Mouse (Mus musculus): ENCODE measurements around the gene Mcm5. TPM values are rescaled to one million over a fixed set of nuclear protein-coding genes. Genes with fewer than 3 reads are reported as not detected.
A peak's percentile ranks its signal among the peaks of the same experiment; 100 is the strongest.

The Mcm5 gene
- total RNA-seq, 2 experiments from 2014 or later, result 12.7 to 14.2 TPM

DNA sequence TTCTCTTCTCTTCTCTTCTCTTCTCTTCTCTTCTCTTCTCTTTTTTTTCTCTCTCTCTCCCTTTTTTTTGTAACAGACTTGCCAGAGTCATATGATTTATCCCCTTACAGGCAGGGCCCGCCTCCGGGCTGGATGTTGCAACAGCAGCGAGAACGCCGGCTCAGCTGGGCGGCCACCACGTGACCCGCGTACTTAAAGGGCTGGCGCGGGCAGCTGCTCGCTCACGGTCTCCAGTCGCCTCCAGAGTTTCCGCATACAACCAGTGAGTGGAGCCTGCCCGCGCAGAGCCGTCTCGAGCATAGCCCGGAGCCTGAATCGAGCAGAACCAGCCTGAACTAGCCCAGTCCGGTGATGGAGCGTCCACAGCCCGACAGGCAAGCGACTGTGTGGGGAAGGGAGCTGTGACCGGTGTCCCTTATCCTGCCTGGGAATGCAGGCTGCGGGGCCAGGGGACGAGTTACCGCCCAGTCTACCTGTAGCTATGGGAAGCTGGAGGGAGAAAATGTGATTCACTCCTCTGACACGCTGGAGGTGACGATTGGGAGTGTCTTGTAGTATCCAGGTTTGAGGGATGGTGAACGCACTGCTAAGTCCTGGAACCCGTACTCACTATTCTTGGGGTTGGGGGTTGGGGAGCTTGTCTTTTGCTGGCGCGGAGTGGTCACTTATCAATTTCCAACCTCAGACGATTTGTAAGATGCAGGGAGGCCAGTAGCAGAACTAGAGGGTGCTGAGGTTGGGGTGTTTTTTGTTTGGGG is 15.8 kb upstream of the Mcm5 start, which contains the start of gene Hmox1:
Hmox1 (plus strand) TSS at position 223 of the 758 bp plus-strand sequence.
- peak; percentile 97 for DNase-seq

DNA sequence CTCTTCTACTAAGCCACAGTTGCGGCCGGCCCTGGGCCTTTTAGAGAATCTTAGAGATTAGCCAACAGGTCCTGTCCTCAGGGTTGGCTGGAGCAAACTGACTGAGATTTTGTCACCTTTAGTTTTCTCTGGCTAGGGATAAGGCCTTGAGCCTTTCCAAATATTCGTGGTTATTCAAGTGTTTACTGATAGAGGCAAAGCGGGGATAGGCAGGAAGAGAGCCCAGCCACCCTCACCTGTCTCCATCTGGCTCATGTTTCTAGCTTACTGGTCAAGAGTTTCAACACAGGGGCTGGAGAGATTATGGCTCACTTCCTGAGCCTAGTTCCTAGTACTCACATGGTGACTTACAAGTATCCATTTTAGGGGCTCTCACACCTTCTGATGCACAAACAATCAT is 6.4 kb upstream of the Mcm5 start:
- DNase-seq, result no peak

DNA sequence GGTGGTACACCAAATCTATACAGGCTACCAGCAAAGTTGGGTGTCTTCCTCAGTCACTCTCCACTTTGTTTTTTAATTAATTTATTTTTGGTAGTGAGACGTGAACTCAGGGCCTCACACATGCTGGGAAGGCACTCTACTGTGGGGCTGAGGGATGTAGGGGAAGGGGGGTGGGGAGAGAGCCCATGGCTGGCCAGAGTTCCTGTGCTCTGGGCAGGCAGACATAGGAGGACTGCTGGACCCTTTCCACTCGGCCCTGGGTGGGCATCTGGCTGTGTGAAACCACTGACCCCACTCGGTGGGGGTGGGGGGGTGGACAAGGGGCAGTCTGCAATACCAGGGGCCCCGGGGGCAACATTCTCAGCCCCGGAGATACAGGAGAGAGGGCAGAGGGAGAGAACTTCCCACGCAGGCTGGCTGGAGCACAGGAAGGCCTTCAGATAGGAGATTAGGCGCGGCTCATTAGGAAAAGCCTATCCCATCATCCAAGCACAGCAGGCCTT is 5.9 kb upstream of the Mcm5 start:
- no peak for DNase-seq

DNA sequence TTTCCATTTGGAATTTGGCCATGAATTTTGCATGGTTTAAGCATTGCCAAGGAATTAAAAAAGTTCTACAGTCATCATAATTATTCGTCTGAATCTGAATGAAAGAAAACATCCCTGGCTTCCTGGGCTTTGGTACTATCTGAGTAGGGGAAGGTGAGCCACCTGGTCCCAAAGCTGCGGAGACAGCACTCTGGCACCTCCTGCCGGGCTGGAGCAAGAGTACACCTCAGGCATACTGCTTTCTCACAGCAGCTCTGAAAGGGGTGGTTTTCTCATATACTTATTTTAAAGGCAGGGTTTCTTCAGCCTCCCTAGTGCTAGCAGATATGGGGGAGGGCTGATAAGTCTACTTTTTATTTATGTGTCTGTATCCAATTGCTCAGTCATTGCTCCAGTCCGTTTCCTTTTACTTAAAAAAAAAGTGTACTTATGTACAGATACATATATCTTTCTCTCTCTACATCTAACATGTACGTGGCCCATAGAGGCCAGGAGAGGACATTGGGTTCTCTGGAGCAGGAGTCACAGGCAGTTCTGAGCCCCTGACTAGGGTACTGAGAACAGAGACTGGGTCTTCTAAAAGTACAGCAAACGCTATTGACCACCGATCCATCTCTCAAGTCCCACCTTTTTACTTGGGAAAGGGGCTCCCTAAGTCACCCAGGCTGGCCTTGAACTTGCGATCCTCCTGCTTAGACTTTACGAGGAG is 688 bp upstream of the Mcm5 start:
- DNase-seq, result peak; percentile 86 to 91

DNA sequence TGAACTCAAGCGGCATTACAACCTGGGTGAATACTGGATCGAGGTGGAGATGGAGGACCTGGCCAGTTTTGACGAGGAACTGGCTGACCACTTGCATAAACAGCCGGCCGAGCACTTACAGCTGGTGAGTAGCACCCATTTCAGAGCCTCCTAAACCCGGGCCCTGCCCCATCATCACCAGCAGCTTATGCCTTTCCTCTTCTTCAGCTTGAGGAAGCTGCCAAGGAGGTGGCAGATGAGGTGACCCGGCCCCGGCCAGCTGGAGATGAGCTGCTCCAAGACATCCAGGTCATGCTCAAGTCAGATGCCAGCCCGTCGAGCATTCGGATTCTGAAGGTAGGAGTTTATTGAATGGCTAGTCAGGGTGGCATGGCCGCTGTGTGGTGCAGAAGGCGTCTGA is 724 bp downstream of the Mcm5 start:
- no peak for DNase-seq

DNA sequence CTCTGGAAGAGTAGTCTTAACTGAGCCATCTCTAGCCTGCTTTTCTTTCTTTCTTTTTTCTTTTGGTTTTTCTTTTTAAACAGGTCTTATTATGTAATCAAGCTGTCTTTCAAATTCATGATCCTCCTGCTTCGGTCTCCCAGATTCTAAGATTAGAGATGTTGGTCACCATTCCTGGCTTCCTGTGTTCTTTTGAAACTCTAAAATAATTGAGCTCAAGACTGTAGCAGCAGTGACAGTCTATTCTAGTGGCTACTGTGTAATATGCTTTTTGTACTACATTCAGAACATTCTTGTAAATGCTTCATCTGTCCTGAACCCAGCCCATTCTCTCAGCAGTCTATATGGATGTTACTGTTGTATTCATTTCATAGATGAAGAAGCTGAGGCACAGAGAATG is 9.1 kb downstream of the Mcm5 start:
- DNase-seq, result no peak

DNA sequence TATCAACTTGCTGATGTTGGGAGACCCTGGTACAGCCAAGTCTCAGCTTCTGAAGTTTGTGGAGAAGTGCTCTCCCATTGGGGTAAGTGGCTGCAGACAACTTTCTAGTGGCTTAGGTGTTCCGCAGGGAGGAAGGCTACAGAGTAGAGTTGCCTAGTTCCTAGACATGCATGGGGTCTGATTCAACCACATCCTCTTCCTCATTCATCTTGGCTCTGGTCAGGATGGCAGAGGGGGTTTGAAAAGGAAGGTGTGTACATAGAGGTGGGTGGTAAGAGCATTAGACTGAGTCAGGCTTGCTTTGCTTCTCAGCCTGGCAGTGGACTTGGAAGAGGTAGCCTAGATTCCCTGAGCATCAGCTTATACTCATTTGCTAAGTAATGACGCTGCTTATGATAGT is 9.9 kb downstream of the Mcm5 start:
- DNase-seq, result no peak

DNA sequence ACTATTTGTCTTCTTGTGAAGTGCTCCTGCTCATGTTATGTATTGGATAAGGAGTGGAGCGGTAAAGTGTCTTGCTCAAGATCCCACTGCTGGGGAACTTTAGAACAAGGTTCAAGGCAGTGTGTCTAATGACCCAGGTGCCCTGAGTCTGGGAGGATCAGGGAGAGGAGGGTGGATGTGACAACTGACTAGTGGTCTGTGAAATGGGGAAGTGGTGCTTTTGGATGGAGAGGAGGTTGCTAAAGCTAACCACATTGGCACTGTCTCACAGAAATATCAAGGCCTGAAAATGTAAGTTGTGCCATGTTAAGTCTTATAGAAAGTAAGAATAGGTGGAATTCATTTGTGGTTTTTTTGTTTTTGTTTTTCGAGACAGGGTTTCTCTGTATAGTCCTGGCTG is 10.4 kb downstream of the Mcm5 start:
- DNase-seq, result no peak

DNA sequence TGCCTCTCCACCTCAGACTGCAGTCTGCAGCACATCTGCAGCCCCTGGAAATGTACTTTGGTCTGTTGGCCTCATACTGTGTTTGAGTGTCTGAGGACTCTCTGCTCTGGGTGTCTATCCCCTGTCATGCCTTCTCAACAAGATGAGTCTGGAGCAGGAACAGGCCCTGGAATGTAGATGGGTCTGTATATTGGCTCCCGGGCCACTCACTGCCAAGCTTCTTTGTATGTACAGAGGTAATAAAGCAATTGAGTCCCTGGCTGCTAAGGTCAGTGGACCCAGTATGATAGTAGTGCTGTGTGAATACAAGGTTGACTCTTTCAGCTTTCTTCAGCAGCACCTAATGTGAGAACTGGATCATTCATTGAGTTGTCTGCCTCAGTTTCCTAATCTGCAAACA is 18.0 kb downstream of the Mcm5 start:
- DNase-seq, result no peak

DNA sequence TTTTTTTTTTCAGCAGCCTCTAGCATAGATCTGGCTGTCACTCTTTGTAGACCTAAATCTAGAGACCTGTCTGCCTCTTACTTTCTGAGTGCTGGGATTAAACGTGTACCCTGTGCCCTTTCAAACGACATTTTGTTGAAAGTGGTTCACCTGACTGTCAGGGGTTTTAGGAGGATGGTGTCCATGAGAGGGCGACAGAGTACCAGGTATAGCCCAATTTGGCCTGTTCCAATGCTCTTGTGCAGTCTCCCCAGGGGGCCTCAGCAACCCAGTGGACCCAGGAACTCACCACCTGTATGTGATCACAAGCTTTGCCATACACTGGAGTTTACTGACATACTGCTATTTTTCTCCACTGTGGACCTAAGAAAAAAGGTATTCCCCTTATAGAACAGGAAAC is 23.1 kb downstream of the Mcm5 start:
- peak; percentile 46 to 71 for DNase-seq

DNA sequence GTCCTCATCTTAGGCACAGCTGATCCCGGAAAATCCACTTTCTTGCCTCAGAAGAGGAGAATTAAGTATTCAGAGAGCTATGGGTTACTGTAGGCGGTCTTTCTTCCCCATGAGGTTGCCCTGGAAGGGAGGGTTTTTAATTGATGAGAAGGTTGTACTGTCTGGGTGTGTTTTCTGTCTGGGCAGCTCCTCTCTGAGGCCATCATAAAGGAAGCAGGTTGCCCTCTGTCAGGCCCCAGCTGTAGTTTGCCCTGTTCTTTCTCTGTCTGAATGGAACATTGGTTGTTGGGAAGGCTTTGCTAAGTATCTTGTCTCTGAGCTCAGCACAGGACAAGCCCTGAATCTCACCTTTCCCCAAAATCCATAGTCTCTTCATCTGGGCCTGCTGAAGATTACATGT is 24.0 kb downstream of the Mcm5 start:
- no peak for DNase-seq

DNA sequence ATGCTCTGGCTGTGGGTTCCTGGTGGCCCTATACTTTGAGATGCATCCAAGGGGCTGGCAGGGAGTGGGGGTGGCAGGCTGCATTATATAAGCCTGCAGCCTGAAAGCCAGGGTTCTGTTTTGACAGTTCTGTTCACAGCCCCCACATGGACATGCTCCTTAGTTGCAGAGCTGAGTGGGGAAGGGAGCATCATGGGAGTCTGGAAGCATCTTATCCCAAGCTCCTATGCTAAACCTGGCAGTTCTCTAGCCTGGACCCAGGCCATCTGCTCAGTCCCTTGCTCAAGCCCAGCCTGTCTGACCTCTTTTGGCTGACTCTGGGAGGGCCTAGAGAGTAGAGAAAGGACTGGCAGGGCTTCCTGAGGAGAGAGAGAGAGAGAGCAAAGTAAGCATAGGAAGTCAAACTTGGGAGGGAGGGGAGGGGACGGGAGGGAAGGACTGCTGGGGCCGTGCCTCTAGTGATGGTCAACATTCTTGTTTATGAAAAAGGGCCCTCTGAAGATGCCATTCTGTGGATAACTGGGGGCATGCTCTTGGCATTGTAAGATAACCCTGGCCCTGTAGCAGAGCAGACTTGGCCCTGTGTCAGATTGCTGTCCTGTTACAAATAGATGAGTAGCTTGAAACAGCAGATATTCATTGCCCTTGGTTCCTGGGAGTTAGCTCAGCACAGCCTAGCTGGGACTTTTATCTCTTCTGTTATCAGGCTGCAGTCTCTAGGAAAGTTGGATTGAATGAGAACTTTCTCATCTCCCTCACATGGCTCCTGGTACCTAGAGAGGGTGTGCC is 25.4 kb downstream of the Mcm5 start:
- peak; percentile 47 to 56 for DNase-seq

DNA sequence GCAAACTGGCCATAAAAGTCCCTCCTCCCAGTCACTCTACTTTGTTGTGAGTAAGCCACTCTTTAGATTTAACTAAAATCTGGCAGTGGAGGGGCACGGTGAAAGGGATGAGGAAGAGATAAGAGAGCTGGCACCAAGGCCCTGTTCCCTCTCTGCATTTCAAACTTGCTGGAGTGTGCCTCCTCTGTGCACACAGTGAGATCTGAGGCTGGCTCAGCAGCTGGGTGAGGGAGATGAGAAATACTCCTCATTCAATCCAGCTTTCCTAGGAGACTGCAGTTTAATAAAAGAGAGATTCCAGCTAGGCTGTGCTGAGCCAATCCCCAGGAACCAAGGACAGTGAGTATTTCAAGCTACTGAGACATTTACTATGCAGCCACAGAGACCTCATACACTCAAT is 26.4 kb downstream of the Mcm5 start:
- no peak for DNase-seq

DNA sequence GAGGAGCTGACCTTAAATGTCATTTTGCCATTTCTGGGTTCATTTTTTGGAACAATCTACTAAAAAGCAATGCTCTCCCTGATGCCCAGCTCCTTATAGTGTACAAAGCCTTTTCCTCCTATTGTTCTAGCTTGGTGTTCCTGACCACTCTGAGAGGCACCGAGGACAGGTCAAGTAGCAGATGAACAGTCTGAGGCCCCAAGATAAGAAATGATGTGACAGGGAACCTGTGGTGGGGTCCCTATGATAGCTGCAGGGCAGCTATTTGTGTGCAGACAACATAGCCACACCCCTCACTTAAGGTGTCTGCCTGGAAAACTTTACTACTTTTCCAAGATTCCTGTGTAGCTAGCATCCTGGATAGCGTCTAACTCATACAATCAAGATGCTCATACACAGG is 26.9 kb downstream of the Mcm5 start:
- no peak for DNase-seq

DNA sequence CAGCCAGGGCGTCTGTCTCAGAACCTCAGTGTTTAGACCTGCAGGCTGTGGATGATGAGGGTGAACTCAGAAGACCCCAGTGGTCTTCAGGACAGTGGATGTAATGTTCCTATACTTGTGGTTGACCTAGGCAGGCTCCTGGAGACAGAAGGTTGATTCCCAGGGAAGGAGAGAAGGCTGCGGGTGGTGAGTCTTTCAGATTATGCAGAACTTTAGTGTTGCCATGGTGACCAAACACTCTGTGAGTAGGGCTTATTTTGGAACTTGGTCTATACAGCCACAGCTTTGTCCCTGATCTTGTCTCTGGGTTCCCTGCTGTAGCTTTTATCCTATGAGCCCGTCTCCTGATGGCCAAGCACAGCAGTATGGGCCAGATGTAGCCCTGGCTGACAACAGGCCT is 28.2 kb downstream of the Mcm5 start:
- DNase-seq, result peak in 1 of 2 experiments; percentile 1

DNA sequence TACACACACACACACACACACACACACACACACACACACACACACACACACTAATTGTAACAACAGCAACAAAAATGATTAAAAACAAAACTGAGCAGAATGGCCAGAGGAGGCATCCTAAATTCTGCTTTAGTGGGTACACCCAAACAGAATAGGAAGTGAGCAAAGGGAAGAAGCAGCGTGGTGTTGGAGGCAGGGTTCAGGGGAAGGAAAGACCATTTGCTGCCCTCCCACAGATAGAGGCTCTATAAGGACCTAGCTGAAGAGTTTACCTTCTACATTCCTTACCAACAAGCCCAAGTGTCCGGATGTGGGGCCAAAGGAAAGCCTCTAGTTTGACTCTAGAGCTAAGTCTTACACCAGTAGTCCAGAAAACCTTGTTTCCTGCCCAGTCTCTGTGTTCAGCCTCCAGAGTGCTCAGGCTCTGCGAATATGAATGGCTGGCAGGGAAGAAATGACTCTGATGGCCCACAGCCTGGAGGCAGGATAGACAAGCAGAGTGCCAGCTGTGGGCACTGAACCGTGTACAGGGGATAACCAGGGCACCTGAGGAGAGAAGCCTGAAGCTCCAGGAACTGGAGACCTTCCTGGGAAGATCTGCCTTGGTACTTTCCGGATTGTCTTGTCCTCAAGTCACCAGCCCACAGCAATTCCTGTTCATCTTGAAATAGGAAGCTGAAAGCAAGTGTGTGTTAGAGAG is 41.7 kb downstream of the Mcm5 start:
- no peak for DNase-seq

DNA sequence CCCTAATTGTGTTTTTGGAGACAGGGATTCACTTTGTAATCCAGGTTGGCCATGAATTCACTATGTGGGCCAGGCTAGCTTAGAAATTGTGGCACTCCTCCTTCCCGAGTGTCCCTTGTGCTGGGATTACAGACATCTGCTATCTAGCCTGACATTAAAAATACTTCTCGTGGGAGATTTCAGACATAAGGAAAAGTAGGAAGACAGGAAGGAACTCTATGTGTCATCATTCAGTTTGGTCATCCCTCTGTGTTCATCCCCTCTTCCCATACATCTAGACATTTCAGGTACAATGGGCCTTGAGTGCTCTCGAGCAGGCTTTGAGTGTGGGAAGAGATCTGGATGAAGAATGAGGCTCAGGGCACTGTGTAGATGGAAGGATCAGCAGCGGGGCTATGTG is 42.4 kb downstream of the Mcm5 start:
- DNase-seq, result no peak

DNA sequence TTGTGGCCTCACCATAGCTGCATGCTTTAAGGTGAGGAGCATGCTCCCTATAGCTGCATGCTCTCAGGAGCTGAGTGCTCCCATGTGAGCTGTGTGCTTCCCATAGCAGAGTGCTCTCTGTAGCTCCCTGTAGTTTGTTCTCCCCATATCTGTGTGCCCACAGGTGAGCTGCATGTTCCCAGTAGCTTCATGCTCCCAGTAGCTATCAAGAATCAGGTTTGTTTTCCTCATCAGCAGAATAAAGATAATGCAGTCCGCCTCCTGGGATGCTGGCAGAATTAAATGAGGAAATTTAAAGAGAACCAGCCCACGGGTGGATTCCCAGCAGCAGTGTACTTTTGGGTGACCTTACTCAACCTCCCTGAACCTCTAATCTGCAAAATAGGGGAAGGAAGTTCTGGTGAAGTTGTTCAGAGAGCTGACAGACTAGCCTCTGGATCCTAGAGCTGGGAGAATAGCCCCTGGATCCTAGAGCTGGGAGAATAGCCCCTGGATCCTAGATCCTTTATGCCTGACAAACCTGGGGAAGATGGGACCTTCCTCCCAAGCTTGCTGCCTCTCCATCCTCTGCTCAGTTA is 43.2 kb downstream of the Mcm5 start:
- no peak for DNase-seq

DNA sequence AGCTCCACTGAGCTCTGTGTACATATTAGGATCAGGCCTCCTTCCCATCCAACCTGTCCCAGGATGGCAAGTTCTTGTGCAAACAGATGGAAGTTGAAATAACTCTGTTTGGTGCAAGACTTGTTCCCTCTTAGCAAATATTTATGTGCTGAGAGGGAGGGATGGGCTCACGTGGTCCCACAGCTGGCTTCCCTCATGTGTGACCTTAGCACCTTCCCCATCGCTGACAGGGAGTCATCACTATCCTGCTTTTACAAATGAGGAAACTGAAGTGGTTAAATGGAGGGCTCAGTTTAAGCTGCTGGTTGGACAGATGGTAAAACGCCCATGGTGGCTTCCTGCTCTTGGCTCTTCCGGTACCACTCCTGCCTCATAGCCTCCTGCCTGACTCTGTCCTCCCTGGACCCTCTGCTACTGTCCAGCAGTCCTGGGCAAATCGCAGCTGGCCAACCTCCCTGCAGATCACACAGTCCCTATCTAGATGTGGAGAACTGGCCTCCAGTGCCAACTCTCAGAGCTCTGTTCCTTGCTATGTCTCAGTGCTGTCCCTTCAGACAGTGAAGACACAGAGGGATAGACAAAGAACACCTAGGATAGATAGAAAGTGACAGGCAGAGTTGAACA is 45.6 kb downstream of the Mcm5 start:
- DNase-seq, result no peak

DNA sequence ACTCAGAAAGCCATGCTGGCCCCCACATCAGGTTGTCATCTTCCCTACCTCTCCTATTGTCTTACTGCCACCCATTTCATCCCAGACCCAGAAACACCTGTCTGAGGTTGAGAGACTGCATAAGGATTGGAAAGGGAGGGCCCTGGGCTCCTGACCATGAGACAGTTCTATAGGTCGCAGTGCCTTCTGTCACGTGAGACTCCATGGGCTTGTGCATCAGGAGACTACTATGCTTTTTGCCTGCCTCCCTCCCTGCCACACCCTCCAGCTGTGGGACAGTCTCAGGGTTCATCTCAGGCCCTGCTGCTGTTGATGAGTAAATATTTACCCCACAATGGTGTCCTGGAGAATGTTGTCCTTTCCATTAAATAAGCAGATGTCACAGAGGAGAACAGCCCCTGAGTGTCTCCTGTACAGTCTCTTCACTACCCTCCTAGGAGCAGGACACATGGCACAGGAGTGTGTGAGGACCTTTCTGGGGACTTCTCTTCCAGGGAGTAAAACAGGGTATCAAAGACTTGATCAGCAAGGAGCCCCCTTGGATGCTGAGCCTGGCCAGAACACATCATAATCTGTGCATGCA is 46.5 kb downstream of the Mcm5 start:
- DNase-seq, result no peak
